Mouse (Mus musculus) CD8-positive naive resting alpha-beta T cell, adult 2 months (primary cell): ENCODE data around the gene Adcy1.
A peak's percentile ranks its signal among the peaks of the same experiment; 100 is the strongest.

Experiments
- DNase-seq, 2 experiments: peaks; one replicate each; pipeline ENCODE4 v3.0.0; 2022; ENCODE audit warnings: low read depth in 2 of 2, low spot score in 2 of 2

Gene Adcy1

DNA sequence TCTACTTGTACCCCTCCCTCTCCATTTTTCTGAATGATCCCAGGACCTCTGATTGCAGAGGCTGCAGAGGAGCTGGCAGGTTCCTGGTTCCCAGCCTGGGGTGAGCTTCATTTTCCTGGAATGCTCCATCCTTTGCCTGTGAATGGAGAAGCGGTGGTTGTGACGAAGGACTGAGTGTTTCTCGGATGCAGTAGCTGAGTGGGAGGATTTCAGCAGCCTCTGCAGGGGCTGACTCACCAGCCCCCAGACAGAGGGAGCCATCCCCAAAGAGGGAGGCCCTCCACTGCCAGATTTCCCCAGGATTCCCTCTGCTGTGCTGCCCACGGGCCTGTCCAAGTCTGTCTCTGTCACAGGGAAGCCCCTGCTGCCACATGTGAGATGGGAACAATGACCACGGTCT, 71.0 kb downstream of the Adcy1 start:
- no peak for DNase-seq

DNA sequence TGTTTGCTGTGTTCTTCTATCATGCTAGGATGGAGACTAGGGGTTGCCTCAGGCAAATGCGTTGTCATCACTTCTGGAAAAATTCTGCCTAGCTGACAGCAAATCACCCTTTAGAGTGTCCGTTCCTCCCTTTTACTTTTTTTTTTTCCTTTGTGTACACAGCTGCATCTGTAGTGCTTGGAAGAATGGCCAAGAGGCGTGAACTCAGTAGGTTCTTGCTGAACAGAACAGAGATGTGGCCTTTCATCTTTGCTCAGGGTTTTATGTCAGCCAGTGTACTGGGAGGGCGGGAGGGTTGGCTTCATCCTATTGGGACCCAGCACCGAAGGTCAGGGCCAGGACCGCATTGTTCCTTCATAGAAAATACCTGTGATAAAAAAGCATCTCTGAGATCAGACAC, 72.0 kb downstream of the Adcy1 start:
- DNase-seq, result no peak

DNA sequence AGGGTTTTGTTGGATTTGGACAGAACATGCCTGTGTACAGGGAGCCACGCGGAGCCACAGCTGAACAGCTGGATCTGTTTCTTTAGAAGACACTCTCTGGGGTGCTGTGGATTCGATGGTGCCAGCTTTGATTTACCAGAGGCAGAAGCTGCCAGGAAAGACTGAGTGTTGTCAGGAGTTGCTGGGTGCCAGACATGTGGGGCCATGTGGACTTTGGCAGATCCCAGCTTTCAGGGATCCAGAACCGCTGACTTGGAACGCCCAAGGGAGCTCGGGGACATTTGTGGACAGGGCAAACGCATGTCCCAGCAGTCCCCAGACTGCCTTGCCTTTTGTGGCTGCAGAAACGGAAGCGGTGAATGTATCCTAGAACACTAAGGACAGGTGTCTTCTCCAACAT, 72.5 kb downstream of the Adcy1 start:
- no peak for DNase-seq

DNA sequence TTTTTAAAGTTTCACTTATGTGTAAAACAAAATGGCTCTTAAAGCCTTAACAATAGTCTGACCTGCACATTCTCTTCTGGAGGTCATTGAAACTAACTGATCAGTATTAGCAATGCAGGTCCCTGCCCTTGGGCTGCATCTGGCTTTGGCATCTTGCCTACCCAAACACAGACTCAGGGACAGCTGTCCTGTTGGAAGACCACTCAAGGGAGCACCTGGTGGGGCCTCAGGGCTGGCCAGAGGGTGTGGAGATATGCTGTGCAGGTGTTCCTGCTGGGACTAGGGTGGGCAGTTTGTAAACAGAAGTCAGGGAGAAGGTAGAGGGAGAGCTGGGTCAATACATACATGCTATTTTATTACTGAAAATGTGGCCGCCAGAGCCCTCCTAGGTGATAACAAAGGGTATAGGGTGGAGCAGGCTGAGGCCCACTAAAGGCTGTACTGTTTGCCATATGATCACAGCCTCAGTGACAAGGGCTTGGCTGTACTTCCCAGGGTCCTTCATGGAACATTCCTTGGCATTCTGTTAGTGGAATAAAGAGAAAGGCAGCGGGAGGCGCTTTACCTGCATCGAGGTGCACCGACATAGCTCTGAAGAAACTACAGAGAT, 73.1 kb downstream of the Adcy1 start:
- no peak for DNase-seq

DNA sequence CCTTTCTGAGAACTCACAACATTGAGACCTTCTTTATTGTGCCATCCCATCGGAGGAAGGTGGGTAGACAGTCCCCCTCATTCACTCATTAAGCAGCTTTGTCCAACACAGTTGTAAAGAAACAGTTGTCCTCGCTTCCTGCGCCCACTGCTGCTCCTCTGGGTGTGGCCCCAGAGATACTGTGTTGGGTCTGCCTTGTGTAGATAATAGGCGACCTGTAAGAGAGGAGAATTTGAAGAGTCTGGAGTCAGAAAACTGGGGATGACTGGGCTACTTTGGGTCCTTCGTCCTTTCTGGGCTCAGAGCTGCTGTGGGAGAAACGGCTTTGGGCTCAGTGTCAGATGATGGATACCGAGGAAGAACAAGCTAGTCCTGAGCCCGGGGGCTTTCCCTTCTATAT, 75.1 kb downstream of the Adcy1 start:
- no peak for DNase-seq

DNA sequence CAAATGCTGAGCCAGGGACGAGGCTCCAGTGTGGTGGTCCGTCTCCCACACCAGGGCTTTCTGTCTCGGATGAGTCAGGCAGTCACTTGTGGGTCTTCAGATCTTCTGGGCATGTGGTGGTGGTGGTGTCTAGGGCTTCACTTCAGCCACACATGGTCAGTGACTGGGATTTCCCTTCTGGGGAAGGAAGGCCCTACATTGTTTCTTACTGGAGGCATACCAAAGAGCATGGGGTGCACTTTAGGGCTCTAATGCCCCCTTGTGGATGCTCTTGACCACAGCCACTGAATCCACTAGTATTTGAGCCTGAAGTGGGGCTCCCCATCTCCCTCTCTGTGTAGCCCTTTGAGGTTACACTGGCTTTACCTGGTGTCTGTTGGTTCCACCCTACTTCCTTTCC, 77.2 kb downstream of the Adcy1 start:
- DNase-seq, result peak in 1 of 2 experiments; percentile 24

DNA sequence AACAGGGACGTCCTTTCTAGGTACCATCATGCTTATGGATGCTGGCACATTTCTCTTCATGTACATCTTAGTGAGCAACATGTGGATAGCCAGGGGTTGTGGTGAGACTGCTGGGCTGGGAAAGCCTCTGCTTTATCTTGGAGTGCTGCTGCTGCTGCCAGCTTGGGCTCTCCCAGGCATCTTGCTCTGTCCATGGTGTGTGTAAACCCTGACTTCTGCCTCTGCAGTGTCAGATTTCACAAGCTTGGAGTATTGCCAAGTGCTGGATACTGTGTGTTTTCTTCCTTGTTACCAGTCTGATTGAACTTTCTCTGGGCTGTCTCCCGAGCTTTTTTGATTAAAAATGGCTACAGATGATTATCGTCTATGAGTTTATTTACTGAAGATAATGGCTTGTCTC, 79.4 kb downstream of the Adcy1 start:
- DNase-seq, result no peak

DNA sequence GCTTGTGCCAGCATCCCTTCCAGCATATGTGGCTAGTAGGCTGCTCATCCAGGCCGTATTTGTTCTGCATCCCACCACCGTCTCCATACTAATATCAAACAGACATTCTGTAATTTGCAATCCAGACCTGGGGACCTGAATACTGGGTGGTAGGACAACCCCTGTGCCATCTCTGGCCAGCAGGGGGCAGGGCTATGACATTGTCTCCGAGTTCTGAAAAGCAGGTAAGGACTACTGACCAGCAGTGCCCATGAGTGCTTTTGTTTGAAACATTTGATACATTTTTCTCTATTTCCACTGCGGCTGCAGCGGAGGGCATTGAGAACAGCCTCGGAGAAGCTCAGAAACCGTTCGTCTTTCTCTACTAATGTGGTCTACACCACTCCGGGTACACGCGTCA, 81.1 kb downstream of the Adcy1 start:
- peak; percentile 20 to 53 for DNase-seq

DNA sequence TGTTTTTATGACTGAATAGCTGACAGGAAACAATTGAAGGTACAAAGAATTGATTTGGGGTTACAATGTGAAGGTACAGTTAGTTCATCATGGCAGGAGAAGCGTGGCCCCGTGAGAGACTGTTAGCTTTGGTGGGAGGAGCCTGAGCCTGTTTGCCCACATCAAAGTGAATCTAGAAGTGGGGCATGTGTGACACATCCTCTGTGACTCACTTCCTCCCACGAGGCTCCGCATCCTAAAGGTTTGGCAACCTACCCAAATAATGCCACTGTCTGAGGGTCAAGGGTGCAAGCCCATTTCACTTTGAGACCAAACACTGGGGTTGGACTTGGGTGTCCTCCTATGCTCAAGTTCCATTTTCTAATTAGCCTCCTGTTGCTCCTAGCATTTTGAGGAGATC, 81.9 kb downstream of the Adcy1 start:
- DNase-seq, result peak; percentile 65 to 75

DNA sequence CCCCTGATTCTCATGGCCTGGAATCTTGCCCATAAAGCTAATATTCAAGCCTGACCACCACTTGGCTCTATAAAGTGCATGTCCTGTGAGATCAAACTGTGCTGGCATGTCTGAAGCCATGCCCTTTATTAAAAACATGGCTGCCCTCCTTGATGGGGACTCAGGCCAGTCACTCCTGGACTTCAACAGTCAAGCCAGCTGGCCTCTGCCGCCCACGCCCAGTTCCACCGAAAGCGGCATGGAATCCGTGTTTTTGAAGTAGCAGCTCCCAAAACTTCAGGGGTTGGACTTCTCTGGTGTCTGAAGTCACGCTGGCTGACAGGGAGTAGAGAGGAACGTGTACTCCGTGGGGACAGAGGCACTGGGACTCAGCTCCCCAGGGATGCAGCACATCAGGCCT, 84.2 kb downstream of the Adcy1 start:
- no peak for DNase-seq

DNA sequence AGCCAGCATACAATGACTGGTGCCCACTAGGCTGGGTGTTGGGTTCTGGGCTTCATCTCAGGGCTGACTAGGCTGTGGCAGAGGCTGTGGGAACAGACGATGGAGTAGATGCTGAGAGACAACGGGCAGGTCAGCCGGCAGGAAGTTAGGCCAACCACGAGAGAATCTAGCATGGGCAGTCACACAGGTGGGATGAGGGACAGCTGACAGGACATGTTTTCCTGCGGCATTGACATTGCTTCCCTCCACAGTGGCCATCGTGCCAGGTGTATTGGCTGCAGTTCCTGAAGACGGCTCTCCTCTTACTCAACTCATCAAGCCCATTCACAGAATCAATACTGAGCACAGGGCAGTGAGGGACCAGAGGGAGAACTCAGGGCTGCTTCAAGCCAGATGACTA, 84.7 kb downstream of the Adcy1 start:
- no peak for DNase-seq

DNA sequence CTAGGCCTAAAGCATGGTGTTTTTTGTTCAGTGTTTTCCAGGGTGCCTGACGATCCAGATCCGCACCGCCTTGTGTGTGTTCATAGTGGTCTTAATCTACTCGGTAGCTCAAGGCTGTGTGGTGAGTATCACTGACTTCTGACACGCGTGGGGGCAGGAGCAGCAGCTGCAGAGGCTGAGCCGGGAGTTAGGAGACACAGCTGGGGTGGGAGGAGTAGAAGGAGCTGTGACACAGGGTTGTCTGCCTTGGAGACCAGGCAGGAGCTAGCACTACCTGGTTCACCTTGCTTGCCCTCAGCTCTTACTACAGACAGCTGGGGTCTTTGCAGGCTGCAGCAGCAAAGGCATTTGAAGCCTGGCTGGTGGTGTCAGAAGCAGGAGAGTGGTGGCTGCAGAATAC, 86.2 kb downstream of the Adcy1 start:
- no peak for DNase-seq

DNA sequence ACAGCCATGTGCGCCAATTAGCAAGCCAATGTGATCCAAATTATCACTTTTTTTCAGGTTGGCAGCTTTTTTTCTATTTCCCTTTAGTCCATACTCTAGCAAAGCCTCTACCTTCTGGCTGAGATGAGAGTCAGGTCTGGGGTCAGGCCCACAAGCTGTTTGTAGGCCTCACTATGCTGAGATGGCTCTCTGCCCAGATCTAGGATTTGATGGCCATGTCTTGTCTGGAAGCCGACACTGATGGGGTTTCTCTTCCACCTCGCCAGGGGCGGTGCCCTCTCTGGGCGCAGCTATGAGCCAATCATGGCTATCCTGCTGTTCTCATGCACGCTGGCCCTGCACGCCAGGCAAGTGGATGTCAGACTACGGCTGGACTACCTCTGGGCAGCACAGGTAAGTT, 87.2 kb downstream of the Adcy1 start:
- DNase-seq, result no peak

DNA sequence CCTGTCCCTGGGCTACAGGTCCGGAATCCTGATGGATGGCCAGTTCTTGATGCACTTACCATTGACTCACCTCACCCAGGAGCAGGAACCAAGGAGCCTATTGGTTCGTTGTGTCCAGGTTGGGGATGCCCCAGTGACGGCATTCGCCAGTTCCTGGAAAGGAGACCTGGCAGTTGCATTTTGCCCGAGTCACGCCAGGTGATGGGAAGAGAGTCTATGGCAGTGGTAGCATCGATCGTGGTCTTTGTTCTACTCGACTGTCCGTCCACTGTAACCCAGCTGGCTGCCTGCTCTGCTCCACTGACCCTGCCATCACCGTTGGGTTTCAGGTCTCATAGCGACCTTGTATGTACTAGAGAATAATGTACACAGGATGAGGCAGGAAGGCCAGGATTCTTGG, 89.1 kb downstream of the Adcy1 start:
- DNase-seq, result no peak

DNA sequence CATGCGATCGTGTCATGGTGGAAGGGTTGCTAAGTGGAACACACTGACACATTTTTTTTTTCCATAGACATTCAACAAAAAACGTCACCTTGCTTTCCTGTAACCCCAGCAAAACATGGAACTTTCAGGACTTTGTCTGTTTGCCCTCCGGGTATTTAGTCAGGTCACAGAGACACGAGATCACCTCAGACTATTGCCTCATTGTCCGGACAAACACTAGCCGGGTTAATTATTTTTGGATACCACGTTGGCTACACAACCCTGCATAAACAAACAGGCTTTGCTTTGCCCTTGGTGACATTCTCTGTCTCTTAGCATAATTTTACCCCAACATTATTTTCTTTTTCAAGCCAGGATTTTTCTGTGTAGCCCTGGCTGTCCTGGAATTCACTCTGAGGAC, 89.8 kb downstream of the Adcy1 start:
- no peak for DNase-seq

DNA sequence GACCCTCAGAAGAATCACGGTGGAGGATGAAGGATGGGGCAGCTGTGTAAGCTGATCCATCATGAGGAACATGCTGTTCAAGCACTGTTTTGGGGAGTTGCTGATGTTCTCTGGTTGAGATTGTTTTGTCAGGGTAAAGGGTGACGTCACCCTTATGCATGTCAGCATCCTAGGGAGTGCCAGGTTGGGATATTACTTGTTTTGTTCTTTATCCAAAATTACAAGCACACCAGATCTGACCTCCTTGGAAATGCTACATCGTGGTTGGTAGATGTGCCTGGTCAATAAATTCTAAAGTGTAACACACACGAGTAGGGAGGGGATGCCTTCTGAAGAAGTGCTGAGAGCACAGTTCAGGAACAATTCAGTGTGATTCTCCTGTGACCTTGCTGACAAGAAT, 93.1 kb downstream of the Adcy1 start:
- DNase-seq, result no peak

DNA sequence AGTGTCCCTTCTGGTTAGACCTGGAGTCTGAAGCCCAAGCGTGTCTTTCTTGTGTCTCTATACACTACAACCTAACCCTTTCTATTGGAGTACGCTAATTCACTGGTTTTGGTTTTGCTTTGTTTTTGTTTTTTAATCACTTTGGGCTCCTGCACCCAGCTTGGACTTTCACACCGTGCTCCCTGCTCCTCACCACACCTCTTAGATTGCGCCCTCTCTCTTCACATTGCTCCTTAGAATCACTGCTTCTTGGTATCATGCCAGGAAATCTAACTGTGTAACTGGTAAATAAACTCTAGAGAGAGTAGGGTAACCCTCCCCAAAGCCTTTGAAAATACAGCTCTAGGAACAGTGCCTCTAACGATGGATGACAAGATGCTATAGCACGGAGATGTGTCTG, 94.9 kb downstream of the Adcy1 start:
- no peak for DNase-seq

DNA sequence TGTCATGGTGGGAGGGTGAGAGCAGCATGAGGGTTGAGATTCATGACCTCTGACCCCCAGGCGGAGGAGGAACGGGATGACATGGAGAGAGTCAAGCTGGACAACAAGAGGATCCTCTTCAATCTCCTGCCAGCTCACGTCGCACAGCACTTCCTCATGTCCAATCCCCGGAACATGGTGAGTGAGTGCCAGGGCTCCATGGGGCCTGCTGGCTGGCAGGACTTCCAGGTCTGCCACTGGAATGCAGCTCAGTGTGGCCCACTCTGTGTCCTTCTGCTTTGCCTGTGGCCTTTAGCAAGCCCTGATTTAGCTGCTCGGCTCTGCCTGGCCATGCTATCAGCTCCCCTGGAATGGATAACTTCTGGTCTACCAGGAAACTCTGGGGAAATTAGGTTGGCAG, 96.9 kb downstream of the Adcy1 start:
- no peak for DNase-seq

DNA sequence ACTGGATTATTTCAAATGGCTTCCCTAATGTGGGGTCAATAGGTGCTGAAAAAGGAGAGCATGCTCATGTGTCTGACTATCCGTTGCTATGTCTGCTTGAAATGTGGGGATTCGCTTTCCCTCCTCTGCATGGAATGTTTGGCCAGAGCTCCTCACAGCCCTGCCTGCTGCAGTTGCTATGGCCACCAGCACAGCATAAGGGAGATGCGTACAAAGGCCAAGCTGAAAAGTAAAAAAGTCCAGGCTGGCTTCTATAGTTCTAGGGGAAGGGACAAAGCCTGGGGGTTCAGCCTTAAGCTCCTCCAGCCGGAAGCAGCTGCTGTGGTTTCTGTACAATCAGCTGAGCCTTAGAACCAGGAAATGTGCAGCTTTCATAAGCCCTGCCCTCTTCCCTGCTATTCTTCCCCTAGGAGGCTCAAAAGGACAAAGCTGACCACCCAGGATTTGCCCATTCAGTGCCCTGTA, 97.4 kb downstream of the Adcy1 start:
- no peak for DNase-seq

DNA sequence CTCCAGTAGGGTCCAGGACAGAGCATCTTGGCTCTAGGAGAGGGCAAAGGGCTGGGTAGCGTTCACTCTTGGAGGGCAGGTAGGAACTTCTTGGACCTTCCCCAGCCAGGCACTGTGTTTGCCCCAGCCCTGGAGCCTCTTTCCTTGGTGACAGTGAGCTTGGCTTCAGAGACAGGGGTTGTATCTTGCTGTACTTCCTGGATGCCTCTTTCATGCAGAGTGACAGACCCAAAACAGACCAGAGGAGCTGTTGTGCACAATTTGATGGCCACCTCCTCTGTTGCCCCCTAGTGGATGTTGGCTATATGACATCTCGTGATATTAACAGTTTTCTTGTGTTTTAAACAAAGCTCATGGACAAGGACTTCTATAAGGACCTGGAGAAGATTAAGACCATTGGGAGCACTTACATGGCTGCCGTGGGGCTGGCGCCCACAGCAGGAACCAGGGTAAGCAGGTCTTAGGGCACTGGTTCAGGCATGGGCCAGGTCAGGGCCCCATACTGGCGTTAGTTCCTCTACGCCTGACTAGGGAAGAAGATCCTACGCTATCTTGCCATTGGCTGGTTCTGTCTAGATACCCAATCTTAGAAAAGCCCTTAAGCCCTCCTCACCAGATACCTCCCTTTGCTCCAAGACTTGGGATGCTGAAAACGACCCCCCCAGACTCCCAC, 98.3 kb downstream of the Adcy1 start:
- peak; percentile 35 to 70 for DNase-seq

DNA sequence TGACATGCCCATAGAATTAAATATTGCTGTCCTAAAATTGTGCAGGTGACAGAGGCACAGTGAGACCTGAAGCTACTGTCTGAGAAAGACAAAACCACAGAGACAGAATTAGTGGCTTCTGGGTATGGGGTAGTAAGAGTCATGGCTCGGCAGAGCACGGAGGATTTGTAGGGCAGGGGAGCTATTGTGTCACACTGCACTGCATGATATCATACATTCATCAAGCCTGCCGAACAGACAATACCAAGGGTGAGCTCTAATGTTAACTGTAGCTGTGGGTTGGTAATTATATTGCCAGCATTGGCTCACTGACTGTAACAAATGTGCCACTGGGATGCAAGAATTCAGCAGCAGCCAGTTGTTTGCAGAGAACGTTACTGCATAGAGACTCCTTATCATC, 101.1 kb downstream of the Adcy1 start:
- no peak for DNase-seq

DNA sequence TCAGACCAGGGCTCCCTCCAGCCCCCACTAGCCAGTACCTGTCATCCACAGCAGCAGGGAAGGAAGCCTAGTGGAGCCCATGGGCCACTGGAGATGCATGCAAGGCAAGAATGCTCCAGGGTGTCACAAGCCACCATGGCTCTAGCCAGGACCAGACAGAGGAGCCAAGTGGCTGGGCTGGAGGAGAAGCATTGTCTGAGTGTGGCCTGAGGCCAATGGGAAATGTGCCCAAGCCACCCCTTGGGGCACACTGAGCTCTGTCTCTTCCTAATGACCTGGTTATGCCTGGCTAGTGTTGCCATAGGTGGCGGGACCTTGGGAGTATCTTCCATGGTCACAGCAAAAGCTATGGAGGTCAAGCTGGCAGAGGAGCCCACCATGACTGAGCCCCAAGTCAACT, 106.4 kb downstream of the Adcy1 start:
- DNase-seq, result no peak

DNA sequence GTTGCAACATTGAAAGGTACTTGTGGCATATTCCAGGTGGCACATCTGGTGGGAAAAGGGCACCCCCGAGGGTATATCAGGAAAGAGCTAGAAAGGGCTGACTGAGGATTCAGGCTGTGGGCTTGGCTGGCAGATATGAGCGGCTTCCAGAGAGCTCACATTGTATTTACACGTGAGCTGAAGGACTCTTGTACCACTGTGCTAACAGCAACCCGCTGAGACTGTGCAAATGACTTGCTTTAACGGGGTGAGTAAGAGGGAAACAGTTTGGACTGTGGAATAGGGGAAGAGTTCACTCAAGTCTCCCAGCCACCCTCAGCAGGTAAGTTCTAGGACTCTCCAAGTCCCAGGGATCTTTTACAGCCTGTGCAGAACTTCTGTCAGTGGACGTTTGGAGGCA, 110.4 kb downstream of the Adcy1 start:
- no peak for DNase-seq
